Mouse (Mus musculus) megakaryocyte-erythroid progenitor cell, adult 5-6 weeks (primary cell): ENCODE measurements around the gene Plin1. TPM values are rescaled to one million over a fixed set of nuclear protein-coding genes. Genes with fewer than 3 reads are reported as not detected.
A peak's percentile ranks its signal among the peaks of the same experiment; 100 is the strongest.

ENCODE experiments used
- ATAC-seq: replicated peaks from 2 replicates; pipeline ENCODE4 v1.8.0; 2016; ENCODE audit warnings: mild to moderate bottlenecking, inconsistent platforms; ENCODE audit not compliant: severe bottlenecking, poor library complexity, low FRiP score, low TSS enrichment
- total RNA-seq, 2 experiments: library from RNA; stranded (forward) in 1 of 2; stranded (reverse) in 1 of 2; fragments of 200-1000, 215-1000 nt in 1 of 2; fragments of >200 nt in 1 of 2; fragmentation: Nextera tagmentation in 1 of 2; gene quantifications; 2 replicates each; pipeline ENCODE4 v1.2.3; 2014 to 2017

The Plin1 gene
- total RNA-seq (2014; fragmentation: Nextera tagmentation), result not detected in 2 replicates
- total RNA-seq (2017), result not detected in 2 replicates

DNA sequence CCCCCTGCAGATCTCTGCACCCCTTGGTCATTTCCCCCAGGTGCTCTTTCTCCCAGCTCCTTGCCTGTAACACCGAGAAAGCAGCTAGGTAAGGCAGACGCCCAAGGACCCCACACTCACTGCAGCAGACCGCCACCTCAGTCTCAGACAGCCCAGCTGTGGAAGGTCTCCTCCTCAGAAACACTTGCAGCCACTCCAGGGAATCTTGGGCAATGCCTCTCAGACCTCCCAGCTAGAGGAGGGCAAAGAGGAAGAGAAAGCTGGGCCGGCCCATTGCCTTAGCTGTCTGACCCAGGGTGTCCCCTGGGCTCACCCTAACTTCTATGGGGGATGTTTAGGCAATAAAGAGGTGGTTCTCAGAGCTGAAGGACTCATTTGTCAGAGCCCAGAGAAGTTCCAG, at the start of gene Plin1:
Plin1 (minus strand) TSS at position 282 of the 400 bp plus-strand sequence.
- no peak for ATAC-seq

DNA sequence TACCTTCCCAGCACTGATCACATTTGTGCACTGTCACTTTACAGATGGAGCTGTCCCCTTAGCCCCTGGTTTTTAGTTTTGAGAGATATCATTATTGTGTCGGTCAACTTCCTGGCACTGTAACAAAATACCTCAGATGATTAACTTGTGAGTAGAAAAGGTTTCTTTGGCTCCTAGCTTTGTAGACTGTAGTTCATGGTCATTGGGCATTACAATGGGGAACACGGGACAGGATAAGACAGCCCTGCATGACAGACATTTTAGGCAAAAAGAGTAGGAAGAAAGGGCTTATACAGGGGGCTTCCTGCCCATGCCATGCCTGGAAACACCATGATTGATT, 49.8 kb upstream of the Plin1 start:
- ATAC-seq, result no peak

DNA sequence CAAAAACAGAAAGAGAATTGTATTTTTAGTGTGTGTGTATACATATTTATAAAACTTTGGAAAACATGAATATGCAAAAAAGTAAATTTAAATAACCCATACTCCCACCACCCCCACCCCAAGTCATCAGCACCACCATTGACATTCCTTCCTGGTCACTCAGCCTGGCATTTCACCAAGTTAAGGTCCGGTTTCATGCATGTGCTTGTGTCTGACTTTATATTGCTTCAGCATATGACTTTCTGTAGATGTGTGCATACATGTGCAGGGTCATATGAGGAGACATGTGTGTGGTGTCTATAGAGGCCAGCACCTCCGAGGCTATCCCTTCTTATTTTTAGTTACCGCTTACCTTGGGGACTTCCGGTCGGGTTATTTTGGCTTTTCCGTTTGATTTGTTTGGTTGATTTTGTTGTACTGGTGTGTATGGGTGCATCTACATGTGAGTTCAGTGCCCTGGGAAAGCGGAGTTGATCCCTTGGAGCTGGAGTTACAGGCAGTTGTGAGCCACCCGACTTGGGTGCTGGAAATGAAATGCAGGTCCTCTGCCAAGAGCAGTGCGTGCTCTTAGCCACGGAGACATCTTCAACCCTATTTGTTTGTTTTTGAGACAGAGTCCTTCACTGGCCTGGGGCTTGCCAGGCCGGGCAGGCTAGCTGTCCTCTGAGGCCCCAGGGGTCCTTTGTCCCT, 49.3 kb upstream of the Plin1 start:
- no peak for ATAC-seq

DNA sequence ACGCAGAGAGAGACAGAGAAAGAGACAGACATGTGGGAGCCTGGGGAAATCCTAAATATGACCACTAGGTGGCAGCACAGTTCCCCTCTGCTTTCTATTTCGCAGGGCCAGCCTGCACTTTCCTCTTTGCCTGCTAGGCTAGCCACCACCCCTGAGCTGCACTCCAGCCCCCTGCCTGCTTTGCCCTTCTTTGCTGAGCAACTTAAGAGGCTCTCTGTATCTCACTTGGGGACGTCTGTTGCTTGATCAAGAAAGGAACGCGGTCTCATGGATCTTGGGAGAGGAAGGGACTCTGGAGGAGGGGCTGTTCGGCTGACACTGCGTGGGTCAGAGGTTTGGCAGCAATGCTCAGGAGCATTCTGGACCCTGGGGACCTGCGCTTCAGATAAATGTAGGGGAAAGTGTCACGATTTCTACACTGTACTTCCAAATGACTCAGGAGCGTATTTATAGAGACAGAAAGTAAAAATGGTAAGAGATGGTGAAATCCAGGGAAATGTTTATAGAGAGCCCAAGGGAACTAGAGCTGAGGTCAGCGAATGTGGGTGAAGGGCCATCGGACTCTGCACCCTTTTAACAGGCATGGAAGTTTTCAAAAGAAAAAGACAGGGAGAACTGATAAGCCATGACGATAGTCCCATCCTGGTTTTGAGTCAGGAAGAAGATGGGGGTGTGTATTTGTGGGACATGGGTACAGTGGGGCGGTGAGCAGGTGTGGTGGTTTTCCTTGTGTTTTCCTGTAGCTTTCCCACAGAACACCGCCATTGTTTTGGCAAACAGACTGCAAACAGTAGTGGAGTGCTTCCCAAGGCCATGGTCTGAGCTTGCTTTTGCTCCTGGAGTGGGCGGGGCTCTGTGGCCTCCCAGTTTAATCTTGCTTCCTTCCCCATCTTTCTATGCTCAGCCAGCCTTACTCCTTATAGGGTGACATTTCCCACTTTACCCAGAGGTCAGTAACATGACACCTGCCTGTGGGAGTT, 48.2 kb upstream of the Plin1 start:
- ATAC-seq, result peak; percentile 90

DNA sequence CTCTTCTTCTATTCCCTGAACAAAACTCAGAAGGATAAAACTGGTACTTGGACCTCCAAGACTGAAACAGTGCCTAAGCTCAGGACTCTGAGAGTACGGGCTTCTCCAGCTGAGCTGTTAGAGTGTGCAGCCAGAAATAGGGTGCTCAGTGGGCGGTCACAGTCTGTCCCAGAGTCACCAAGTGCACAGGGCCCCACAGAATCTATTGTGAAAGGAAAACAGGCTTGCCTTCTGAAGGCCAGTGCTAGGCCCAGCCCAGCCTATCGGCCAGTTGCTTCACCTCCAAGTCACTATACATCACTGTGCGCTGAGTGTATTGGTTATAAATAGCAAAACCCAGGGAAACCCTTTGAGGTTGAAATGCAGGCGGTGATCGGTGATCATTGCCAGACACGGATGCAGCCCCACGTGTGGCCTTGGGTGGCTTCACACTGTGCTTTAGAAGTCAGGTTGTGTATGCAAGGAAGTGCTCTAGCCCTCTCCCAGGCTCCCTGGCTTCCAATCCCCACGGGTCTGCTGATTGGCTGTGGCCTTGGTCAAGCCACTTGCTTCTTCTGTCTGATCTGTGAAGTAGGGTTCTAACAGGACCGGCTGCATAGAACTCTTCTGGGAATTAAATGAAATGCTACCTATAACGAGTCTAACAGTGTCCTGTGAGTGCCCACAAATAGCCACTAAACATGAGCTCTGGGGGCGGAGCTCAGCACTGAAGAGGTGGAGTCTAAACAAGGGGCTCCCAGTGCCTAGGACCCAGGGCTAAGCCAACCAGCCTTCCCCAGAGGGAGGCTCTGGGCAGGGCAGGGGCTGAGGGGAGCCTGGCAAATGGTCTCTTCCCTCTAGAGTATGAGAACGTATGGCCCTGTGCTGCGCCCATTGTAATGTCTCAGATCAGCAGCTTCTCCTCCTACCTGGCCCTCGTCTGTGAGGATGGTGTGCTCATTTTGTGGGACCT, 39.1 kb upstream of the Plin1 start:
- 0 out of 2 replicates have a peak, but pooled peaks have one; percentile 16 for ATAC-seq

DNA sequence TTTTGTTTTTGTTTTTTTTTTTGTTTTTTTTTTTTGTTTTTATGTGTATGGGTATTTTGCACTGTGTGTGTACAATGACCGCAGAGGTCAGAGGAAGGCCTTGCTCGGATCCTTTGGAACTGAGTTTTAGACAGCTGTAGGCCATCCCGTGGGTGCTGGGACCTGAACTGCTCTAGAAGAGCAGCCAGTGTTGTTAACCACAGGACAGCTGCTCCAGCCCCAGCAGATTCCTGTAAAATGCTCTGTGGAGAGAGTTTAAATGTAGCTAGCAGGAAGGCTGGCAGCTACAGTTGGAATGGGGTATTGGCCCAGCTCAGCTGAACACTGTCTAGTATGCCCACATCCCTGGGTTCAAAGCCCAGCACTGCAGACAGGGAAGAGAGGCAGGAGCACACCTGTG, 37.0 kb upstream of the Plin1 start:
- ATAC-seq, result no peak

DNA sequence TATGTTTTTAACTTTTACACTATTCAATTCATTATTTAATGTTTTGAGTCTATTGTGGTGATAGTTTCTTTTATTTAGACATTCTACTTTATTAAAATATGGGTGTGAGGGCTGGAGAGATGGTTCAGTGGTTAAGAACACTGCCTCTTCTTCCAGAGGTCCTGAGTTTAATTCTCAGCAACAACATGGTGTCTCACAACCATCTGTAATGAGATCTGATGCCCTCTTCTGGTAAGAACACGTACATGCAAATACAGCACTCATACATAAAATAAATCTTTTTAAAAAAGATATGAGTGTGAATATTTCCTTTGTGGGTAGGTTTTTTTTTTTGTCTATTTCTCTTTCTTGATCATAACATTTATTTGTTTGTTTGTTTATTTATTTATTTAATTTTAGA, 33.3 kb upstream of the Plin1 start:
- ATAC-seq, result no peak

DNA sequence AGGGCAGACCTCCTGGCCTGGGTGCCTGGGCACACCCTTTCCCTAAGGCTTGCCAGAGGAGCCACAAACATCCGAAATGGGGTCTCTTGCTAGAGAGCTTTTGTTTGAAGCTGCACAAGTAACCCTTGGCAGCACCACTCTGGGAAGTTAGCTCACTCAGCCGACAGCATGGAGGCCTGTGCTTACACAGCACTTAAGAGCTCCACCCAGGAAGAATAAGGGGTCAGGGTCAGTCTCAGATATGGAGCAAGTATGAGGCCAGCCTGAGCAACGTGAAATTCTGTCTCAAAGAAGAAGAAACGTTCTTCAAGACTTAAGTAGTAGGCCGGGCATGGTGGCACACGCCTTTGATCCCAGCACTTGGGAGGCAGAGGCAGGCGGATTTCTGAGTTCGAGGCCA, 29.4 kb upstream of the Plin1 start:
- no peak for ATAC-seq

DNA sequence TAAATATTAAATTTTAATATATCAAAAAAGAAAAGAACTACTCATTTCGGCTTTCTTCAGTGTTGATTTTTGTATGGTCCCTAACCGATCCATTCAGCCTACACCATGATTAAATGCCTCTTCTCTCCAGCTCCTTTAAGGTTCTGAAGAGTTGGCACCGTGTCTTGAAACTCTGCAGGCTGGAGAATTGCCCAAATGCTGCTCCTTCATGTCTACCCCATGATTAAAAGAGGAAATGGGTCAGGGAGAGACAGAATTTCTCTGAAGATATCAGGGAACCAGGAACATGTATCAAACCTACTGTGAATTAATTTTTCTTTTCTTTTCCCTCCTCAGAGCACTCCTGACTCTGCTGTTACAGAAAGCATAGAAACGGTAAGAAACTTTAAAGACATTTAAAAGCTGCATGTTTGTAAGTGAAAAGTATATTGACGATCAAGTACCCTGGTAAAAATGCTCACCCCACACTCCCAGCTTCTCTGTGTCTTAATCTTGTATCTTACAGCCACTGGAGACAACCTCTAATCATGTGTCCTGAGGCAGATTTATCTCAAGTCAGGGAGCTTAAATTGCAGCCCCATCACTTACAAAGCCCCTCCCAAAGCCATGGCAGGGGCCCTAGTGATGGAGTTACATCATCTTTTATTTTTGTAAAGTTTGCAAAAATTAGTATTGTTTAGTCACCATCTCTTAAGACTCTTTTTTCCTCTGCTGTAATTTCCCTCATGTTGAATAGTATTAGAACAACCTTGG, 28.6 kb upstream of the Plin1 start:
- ATAC-seq, result no peak

DNA sequence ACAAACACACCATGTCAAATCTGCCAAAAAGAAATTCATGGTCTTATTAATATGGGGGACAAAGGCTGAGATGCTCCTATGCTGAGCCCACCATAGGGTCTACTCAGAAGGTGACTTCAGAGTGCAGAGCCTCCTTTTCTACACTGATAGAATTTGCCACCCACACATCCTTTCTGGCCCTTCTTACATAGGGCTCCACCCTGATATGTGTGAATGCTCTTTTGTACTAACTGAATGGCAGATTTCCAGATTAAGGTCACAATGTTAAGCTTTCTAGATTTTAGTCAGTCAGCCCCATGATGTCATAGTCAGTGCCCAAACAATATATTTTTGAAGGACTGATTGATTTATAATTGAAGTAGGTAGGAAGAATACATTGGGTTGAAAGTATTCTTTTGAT, 27.1 kb upstream of the Plin1 start:
- no peak for ATAC-seq

DNA sequence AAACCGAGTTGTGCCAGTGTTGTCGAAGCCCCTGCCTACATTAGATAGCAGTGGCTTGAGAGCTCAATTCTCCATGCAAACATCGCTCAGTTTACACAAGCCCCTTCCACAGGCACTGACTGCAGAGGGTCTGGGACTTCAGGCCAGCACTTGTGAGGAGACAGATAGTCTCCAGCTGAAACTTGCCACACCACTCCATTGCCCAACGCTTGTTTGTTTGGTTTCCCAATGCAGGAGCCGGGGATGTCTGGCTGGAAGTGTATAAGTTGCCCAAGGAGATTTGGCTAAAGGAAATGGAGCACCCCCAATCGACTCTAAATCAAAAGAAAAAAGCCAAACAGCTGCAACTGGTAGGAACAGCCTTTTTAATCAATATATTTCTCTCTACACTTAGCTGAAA, 25.5 kb upstream of the Plin1 start:
- no peak for ATAC-seq

DNA sequence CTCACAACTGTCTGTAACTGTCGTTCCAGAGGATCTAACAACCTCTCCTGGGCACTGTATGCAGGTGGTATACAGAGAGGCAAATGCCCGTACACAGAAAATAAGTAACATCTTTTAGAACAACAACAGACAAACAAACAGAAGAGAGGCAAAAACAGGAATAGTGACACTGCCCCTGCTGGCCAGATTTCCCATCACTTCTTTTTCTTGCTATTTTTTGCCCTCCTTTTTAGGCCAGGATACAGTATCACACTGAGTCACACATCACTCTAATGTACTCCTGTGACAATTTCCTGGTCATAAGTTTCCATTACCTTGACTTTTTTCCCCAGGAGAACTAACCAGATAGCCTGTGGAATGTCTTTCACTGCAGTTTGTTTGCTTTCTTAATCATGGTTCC, 23.6 kb upstream of the Plin1 start:
- ATAC-seq, result no peak

DNA sequence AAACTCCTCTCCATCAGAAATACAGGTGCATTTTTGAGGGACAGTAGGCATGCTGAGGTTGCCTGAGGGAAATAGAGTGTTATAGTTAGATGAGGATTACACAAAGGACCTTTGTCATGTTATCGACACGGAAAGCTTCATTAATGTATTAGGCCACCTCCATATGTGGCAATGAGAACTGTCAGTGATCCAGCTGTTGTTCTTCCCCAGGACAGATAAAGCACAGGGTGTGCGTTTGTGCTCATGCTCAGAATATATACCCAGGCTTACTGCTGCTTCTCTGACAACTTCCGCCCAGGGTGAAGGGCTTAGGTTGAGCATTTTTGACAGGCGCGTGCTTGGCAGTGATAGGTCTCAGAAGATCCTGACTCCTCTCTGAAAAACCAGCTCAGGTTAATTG, 16.8 kb upstream of the Plin1 start:
- no peak for ATAC-seq

DNA sequence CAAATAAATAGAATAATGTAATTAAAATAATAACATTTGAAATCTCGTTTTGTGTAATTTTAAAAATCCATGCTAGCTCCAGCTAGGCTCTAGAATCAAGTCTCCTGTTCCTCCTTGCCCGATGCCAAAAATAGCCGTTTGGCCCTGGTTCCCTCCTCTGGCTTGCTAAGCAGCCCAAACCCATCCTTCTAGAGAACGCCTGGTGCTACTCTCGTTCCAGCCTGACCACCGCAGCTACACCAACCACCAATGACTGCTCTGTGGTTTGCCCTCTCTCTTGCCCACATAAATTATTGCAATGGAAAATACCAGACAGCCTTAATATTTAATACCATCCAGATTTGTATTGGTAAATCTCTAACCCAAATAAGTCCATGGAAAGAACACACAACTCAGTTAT, 15.0 kb upstream of the Plin1 start:
- ATAC-seq, result no peak

DNA sequence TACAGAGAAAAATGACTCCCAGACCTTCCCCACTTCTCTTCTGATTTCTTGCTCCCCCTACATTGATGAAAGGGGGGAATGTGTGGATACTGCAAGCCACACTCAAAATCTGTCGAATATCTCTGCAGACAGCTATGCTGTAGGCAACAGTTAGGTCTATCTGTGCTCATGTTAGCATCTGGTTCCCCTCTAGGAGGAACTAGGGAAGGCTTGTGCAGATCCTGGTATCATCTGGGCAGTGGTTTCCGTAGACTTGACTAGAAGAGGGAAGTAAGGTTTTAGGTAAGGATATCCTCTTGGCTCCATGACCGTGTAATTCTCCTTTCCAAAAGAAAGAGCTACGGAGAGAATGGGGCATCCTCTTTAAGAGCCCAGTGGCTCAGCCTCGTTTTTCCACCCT, 11.9 kb upstream of the Plin1 start:
- no peak for ATAC-seq

DNA sequence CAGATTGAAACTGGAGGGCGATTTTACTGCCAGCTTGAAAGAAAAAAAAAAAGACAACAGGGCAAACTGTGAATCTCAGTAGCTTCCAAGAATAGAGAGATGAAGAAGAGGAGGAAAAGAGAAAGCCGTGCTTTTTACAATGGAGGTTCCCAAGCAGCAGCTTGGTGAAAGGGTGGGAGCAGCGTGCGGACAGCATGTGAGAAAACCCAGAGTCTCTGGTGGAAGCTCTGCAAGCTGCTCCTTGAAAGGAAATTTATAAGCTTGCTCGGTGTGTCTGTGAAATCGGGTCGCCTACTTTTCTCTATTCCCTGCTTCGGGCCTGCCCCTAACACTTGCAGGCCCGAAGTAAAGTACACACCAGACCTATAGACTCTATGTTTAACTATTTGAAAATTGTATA, 11.3 kb upstream of the Plin1 start:
- no peak for ATAC-seq

DNA sequence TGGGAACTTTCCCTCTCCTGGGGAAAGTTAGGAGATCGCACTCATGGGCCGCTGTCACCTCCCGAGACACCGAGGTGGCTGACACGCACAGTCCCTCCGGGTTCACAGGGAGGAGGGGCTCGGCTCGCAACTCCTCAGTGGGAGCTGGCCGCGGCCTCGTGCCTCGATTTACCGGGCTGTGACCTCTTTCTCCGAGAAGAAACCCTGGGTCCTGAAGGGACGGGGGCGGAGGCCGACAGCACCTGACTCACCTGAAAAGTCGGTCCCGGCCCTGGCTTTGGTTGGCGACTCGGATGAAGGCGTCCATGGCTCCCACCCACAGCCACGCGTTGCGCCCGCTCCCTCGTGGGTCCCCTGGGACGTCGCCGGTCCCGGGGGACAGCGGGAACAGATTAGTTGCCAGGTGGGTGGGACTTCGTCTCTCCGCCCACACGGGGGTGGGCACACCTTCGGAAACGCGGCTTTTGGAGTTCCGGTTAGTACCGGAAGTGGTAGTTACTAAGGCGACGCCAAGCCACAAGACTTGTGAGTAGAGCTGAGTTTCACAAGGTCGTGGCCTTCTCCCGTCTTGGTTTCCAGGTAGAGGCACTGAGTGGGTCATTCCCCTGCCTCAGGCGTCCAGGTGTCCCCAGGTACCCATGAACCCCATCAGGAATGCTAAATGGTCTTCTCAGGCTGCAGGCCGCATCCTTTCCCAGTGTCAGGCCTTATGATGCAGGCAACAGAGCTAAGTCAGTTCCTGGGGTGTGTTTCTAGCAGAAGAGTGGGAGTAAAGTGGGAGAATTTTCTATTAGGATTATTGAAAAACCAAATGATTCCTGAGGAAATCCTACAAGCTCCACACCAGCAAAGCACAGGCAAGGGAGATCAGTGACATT, 10.2 kb upstream of the Plin1 start, which contains the start of the genes Pex11a and Wdr93:
Pex11a (minus strand) TSS at position 473 of the 878 bp plus-strand sequence.
Wdr93 (plus strand) TSS at position 505 of the 878 bp plus-strand sequence.
- peak; percentile 90 for ATAC-seq

DNA sequence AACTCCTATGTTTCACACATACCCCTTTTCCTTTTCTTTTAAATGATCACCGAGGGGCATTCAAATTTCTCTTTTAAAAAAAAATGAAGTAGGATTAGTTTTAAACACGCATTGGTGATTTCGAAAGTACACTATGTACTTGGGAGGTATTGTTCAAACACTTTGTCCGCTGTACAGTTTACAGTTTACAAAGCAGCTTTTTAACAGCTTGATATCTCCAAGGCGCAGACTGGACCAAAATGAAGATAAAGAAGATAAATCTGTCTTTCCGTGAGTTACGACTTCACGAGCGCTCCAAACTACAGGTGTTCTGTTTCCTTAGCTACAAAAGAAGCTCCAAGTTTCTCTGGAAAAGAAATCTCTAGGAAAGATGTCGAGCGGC, 9.6 kb upstream of the Plin1 start:
- ATAC-seq, result peak; percentile 48
